14 mouse cellular contexts compared by ENCODE assay signal in genomic region chr7:67320359-67320758, GRCm38 (mm10).
"Had no signal": no experiment of that assay in that cellular context is flagged by ENCODE, and none has a peak within 500 bp of the region (broad histone marks: within the 10 kb centered on the region; RNA-seq: fewer than 3 reads in every experiment).

No protein-coding gene starts in this region.

- H3K27me3 ChIP-seq: limb, embryonic 13.5 days; midbrain, embryonic 13.5 days; neural tube, embryonic 12.5 days; stomach, embryonic 15.5 days had no signal

- H3K4me2 ChIP-seq: limb, embryonic 13.5 days; midbrain, embryonic 13.5 days; neural tube, embryonic 12.5 days; stomach, embryonic 15.5 days had no signal

- ATAC-seq: midbrain, embryonic 13.5 days had no signal

- DNase-seq: kidney, adult 9 months; kidney, postnatal 10 days; kidney, postnatal 4 days; left cerebral cortex, postnatal 4 days; lung, adult 18-20 months; lung, postnatal 36 days; spleen, adult 18-20 months; thymus, adult 2 months; thymus, postnatal 25 days had no signal

- H3K36me3 ChIP-seq: limb, embryonic 13.5 days; midbrain, embryonic 13.5 days; neural tube, embryonic 12.5 days; stomach, embryonic 15.5 days had no signal

- H3K4me3 ChIP-seq: layer of hippocampus, adult 2 months; limb, embryonic 13.5 days; midbrain, embryonic 13.5 days; neural tube, embryonic 12.5 days; stomach, embryonic 15.5 days had no signal
